Mouse (Mus musculus): ENCODE measurements around the gene Gpr27. TPM values are rescaled to one million over a fixed set of nuclear protein-coding genes. Genes with fewer than 3 reads are reported as not detected.

Gene Gpr27
- polyA plus RNA-seq, 1 experiment from 2014 or later, result 0.13 TPM

- H3K9me3 ChIP-seq (replicated peaks), result no peaks in the 10 kb centered on the region
- H3K27ac ChIP-seq, result no peak overlapping the region
- no peaks in the 10 kb centered on the region for H3K36me3 ChIP-seq
- H3K27me3 ChIP-seq, result peaks cover 23% of the 10 kb centered on the region
- DNase-seq (no peak), ATAC-seq (ENCODE audit: low read depth) (no peak)
- H3K9ac ChIP-seq, result no peak overlapping the region
- peaks cover 1% of the 10 kb centered on the region; the same call in 1 of the 2 replicates for H3K4me1 ChIP-seq (replicated peaks)
- 30% methylated on average over 9 of the region's 9 CpGs for WGBS (ENCODE audit: insufficient replicate concordance)
- H3K4me2 ChIP-seq, result no peak overlapping the region
- no peak overlapping the region for H3K4me3 ChIP-seq (replicated peaks)
Measured at GRCm38 (mm10) chr6:99721032-99721431, 28.6 kb downstream of the Gpr27 start.

- peaks cover 35% of the 10 kb centered on the region for H3K27me3 ChIP-seq
- no peak for DNase-seq
- H3K9ac ChIP-seq, result no peak overlapping the region
Measured at GRCm38 (mm10) chr6:99722390-99722789, 29.9 kb downstream of the Gpr27 start.

DNA sequence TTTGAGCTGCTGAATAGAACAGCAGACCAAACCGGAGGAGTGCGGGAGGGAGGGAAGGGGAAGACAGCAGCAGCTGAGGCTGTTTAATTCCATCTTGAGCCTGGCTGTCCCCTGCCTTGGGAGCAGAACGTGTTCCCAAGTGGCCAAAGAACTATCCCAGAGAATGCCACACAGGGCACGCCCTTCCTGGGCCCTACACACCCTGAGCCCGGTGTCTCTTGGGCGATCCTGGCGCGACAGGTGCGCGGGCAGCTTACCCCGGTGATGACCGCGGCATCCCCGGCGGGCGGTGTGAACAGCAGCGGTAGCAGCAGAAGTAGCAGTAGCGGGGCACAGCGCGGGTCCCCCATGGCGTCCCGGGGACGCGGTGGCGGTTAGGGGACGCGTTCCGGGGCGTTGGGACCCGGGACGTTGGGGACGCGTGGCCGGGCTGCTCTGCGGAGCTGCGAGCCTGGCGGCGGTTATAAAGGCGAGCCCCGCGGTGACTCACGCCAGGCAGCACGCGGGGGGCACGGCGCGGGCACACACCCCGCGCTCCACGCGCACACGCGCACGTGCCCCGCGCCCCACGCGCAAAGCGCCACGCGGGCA lies 33.6 kb downstream of the Gpr27 start, which contains the start of gene Prok2:
TSS of gene Prok2 (minus strand) at position 422 of the 591 bp plus-strand sequence.
- no peak within 1 kb of the TSS for H3K9ac ChIP-seq
- peaks cover 7% of the 10 kb centered on the region; the same call in 1 of the 2 replicates for H3K4me1 ChIP-seq (replicated peaks)
- H3K27ac ChIP-seq, result no peak within 1 kb of the TSS
- peaks cover 58% of the 10 kb centered on the region for H3K27me3 ChIP-seq
- whole genome bisulfite sequencing (ENCODE audit: insufficient replicate concordance), result 1% methylated on average over 61 of the region's 61 CpGs
- no peaks in the 10 kb centered on the region for H3K9me3 ChIP-seq (replicated peaks)
- DNase-seq, result no peak
- no peaks in the 10 kb centered on the region for H3K36me3 ChIP-seq
- peak within 1 kb of the TSS; percentile 53 for H3K4me2 ChIP-seq
- H3K4me3 ChIP-seq (replicated peaks), result peak within 1 kb of the TSS; percentile 36
- no peak for ATAC-seq (ENCODE audit: low read depth)

More at GRCm38 (mm10) chr6:99722390-99722789, 29.9 kb downstream of the Gpr27 start:
- Histone ChIP-seq H3K36me3 (no peaks in the 10 kb centered on the region), H3K4me3 (replicated peaks) (no peak overlapping the region), H3K27ac (no peak overlapping the region), H3K9me3 (replicated peaks) (no peaks in the 10 kb centered on the region), H3K4me1 (replicated peaks) (peaks cover 7% of the 10 kb centered on the region; the same call in 1 of the 2 replicates), H3K4me2 (no peak overlapping the region)
- no peak for ATAC-seq (ENCODE audit: low read depth)
- WGBS (ENCODE audit: insufficient replicate concordance), result 70% methylated on average over 9 of the region's 9 CpGs

- Histone ChIP-seq H3K9ac (no peak overlapping the region), H3K27me3 (peaks cover 58% of the 10 kb centered on the region)
Measured at GRCm38 (mm10) chr6:99726576-99727303, 34.3 kb downstream of the Gpr27 start.

DNA sequence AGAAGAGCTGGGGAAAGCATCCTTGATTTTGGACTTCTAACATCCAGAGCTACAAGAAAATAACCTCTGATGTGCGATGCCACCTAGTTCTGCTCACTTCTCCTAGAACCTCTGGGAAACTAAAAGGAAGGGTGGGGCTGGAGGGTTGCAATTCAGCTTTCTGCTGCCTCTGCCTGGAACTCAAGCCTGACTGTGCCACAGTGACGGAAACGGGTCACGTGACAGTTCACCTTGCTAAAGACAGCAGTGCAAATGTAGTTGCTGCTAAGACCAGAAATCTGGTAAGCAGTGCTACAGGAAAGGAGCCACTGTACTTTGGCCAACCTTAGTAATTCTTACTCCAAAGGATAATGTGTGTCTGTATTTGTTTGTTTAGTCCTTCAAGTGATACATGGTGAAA lies 37.4 kb downstream of the Gpr27 start:
- no peak overlapping the region for H3K4me2 ChIP-seq
- no peak for ATAC-seq (ENCODE audit: low read depth)
- H3K36me3 ChIP-seq, result no peaks in the 10 kb centered on the region
- no peak for DNase-seq
- no peaks in the 10 kb centered on the region for H3K9me3 ChIP-seq (replicated peaks)
- peaks cover 7% of the 10 kb centered on the region; the same call in 1 of the 2 replicates for H3K4me1 ChIP-seq (replicated peaks)
- 55% methylated on average over 4 of the region's 4 CpGs for WGBS (ENCODE audit: insufficient replicate concordance)
- no peak overlapping the region for H3K4me3 ChIP-seq (replicated peaks)
- no peak overlapping the region for H3K9ac ChIP-seq
- H3K27me3 ChIP-seq, result peaks cover 48% of the 10 kb centered on the region
- no peak overlapping the region for H3K27ac ChIP-seq

More at GRCm38 (mm10) chr6:99726576-99727303, 34.3 kb downstream of the Gpr27 start:
- peak overlapping the region; percentile 36 for H3K4me3 ChIP-seq (replicated peaks)
- peaks cover 7% of the 10 kb centered on the region; the same call in 1 of the 2 replicates for H3K4me1 ChIP-seq (replicated peaks)
- H3K9me3 ChIP-seq (replicated peaks), result no peaks in the 10 kb centered on the region
- peak overlapping the region; percentile 53 for H3K4me2 ChIP-seq
- 4% methylated on average over 22 of the region's 22 CpGs for WGBS (ENCODE audit: insufficient replicate concordance)
- H3K27ac ChIP-seq, result no peak overlapping the region
- ATAC-seq (ENCODE audit: low read depth) (no peak), DNase-seq (no peak)
- no peaks in the 10 kb centered on the region for H3K36me3 ChIP-seq

DNA sequence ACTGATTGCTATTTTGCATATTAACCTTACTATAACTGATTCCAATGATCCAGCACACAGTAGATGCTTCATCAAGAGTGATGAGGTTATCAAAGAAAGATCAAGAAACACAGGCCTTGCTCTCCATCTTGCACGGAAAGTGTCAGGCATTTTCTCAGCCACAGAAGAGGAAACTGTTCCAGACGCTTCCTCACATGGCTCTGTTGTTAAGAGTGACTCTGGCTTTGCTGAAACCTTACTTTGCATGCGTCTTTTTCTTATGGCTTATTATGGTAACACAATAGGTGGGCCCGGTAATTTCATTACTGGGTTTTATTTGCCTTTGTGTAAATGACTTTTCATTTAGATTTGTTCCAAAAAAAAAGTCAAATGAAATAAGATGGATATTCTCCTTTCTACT lies 39.4 kb downstream of the Gpr27 start:
- DNase-seq (no peak), ATAC-seq (ENCODE audit: low read depth) (no peak)
- Histone ChIP-seq H3K4me2 (no peak overlapping the region), H3K9ac (no peak overlapping the region), H3K4me1 (replicated peaks) (no peaks in the 10 kb centered on the region), H3K27ac (no peak overlapping the region), H3K27me3 (peaks cover 28% of the 10 kb centered on the region), H3K4me3 (replicated peaks) (no peak overlapping the region), H3K9me3 (replicated peaks) (no peaks in the 10 kb centered on the region), H3K36me3 (no peaks in the 10 kb centered on the region)
- WGBS (ENCODE audit: insufficient replicate concordance), result 39% methylated on average over 4 of the region's 4 CpGs

DNA sequence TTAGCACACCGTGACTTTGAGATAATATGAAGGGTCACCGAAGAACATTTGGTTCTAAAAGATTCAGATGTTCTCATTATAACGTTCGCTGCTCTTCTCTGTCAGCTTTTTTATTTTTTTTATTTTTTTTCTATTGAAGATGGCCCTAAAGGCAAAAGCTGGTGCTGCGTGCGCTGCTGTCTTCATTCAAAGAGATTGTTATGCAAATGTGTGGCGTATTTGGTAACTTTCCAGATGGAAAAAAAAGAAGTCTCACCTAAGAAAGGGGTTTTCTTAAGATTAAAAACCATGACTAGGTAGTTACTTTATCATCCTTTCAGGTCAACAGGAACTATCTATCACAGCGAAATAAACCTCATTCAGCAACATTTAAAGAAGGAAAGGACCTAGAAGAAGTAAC lies 40.2 kb downstream of the Gpr27 start:
- ATAC-seq (ENCODE audit: low read depth) (no peak), DNase-seq (no peak)
- H3K4me3 ChIP-seq (replicated peaks), result no peak overlapping the region
- no peak overlapping the region for H3K27ac ChIP-seq
- H3K9me3 ChIP-seq (replicated peaks), result no peaks in the 10 kb centered on the region
- WGBS (ENCODE audit: insufficient replicate concordance), result 73% methylated on average over 8 of the region's 8 CpGs
- H3K27me3 ChIP-seq, result peaks cover 21% of the 10 kb centered on the region
- no peaks in the 10 kb centered on the region for H3K4me1 ChIP-seq (replicated peaks)
- no peak overlapping the region for H3K9ac ChIP-seq
- no peaks in the 10 kb centered on the region for H3K36me3 ChIP-seq
- no peak overlapping the region for H3K4me2 ChIP-seq

DNA sequence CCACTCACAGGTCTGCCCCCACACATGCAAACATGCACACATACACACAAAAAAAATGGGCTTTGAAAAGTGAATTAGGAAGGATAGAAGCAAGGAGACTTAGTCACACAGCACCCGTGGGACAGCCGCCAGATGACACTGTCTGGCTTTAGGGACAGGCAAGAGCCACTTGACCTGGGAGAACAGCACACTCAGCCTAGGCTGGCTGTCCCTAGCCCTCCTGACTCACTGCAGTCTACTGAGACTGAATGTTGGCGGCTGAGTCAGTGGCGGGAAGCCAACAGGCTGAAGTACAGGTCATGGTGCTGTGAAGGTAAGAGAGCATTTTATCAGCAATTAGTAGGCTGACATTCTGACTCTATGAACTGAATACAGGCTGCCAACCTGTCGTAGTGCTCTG lies 42.2 kb downstream of the Gpr27 start:
- no peak overlapping the region for H3K4me2 ChIP-seq
- no peaks in the 10 kb centered on the region for H3K36me3 ChIP-seq
- no peaks in the 10 kb centered on the region for H3K9me3 ChIP-seq (replicated peaks)
- H3K4me1 ChIP-seq (replicated peaks), result no peaks in the 10 kb centered on the region
- WGBS (ENCODE audit: insufficient replicate concordance), result 59% methylated on average over 5 of the region's 5 CpGs
- no peak overlapping the region for H3K9ac ChIP-seq
- no peak overlapping the region for H3K27ac ChIP-seq
- 0 out of 2 replicates have a peak, but pooled peaks cover 3% of the 10 kb centered on the region for H3K27me3 ChIP-seq
- no peak overlapping the region for H3K4me3 ChIP-seq (replicated peaks)
- no peak for DNase-seq
- ATAC-seq (ENCODE audit: low read depth), result no peak

DNA sequence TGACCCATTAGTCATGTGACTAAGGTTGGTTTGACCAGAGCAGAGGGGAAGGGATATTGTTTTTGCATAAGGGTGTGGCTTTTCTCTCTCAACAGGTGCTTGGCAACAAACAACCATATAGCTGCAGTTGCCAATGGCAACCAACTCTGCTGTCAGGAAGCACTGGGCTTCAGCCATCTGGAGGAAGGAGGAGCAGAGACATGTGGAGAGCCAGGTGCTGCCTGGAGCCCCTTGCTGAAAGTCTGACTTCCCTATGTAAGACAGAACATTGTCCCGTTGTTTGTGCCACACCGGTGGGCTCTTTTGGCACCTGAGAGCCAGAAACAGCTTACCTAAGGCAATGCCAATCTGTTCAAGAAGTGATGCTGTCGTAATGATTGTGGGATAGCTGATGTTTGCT lies 50.4 kb downstream of the Gpr27 start:
- no peak overlapping the region for H3K9ac ChIP-seq
- H3K4me1 ChIP-seq (replicated peaks), result no peaks in the 10 kb centered on the region
- WGBS (ENCODE audit: insufficient replicate concordance), result 63% methylated on average over 3 of the region's 3 CpGs
- H3K9me3 ChIP-seq (replicated peaks), result no peaks in the 10 kb centered on the region
- no peaks in the 10 kb centered on the region for H3K36me3 ChIP-seq
- DNase-seq, result no peak
- no peak for ATAC-seq (ENCODE audit: low read depth)
- no peak overlapping the region for H3K4me2 ChIP-seq
- H3K27ac ChIP-seq, result no peak overlapping the region
- no peak overlapping the region for H3K4me3 ChIP-seq (replicated peaks)
- no peaks in the 10 kb centered on the region for H3K27me3 ChIP-seq

All from liver, embryonic 13.5 days (tissue).